In the genomic region with DNA sequence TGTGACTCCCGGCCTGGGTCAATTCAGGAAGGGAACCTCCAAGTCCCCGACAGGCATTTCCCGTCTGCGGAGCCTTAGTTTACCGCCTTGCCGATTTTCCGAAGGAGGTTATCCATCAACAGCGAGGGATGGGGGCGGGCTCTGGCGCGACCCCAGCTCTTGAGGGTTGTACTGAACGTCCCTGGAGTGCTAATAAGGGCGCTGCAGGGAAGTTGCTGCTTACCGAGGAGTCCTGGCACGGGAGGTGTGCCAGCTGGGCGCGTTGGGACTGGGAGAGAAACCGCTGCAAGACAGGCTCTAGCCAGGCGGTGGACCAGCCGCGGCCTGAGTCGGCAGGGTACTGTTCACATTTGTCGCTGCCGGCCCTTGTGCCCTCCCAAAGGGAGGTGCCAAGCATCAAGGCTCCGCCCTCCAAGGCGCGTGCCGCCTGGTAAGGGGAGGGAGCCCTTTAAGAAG, we compare ENCODE assay signal across 8 mouse cellular contexts. TPM values are rescaled to one million over a fixed set of nuclear protein-coding genes. Genes with fewer than 3 reads are reported as not detected.
A peak's percentile ranks its signal among the peaks of the same experiment; 100 is the strongest.
DNase-seq lines count a peak whose midpoint lies in the region; ATAC-seq lines count a peak whose summit lies in the region.

No protein-coding gene starts in this region.

- H3K4me2 ChIP-seq in hindbrain, embryonic 13.5 days: peak overlapping the region; percentile 86

- H3K9ac ChIP-seq in hindbrain, embryonic 13.5 days: peak overlapping the region; percentile 83

- H3K27ac ChIP-seq in hindbrain, embryonic 13.5 days: peak overlapping the region; percentile 87

- peak; percentile 95 for DNase-seq in R1 (ENCODE audit: low read depth, low spot score)
- DNase-seq in cerebellum, postnatal 10 days: peak; percentile 89 to 92
- DNase-seq in frontal cortex, postnatal 10 days (ENCODE audit: low spot score in 2 of 2): peak; percentile 86 to 88
- peak; percentile 71 for DNase-seq in left cerebral cortex, adult 11 months (ENCODE audit: low spot score)
- peak; percentile 93 for DNase-seq in lung, postnatal 36 days
- peak; percentile 82 for DNase-seq in retina, embryonic 14.5 days (ENCODE audit: low spot score)
- peak; percentile 82 to 88 for DNase-seq in thymus, postnatal 36 days

- H3K36me3 ChIP-seq in hindbrain, embryonic 13.5 days: peaks cover 65% of the 10 kb centered on the region

- WGBS in hindbrain, embryonic 13.5 days: under 1% methylated on average over 28 of the region's 28 CpGs

- no peaks in the 10 kb centered on the region for H3K27me3 ChIP-seq in hindbrain, embryonic 13.5 days

- H3K4me1 ChIP-seq in hindbrain, embryonic 13.5 days (replicated peaks): peaks cover 19% of the 10 kb centered on the region

- H3K9me3 ChIP-seq in hindbrain, embryonic 13.5 days: no peaks in the 10 kb centered on the region

- ATAC-seq in hindbrain, embryonic 13.5 days (ENCODE audit: low FRiP score): peak; percentile 78

- peak overlapping the region; percentile 75 for H3K4me3 ChIP-seq in hindbrain, embryonic 13.5 days

RNA-seq across cellular contexts. Expression of gene Slc26a6, which starts 1.2 kb away (rescaled TPM):
- polyA plus RNA-seq in hindbrain, embryonic 13.5 days (2015; fragmentation: Nextera tagmentation; extraction: Ambion mirVana): 15.1 and 16.1 TPM in 2 replicates

RNA-seq across cellular contexts. Expression of gene Celsr3, which starts 28.1 kb away (rescaled TPM):
- polyA plus RNA-seq in hindbrain, embryonic 13.5 days (2015; fragmentation: Nextera tagmentation; extraction: Ambion mirVana): 13.8 and 14.3 TPM in 2 replicates

RNA-seq across cellular contexts. Expression of gene Nckipsd, which starts 46.1 kb away (rescaled TPM):
- 25.9 and 30.7 TPM in 2 replicates for polyA plus RNA-seq in hindbrain, embryonic 13.5 days (2015; fragmentation: Nextera tagmentation; extraction: Ambion mirVana)

Comparison
In these comparisons a context has a peak if more than half of its experiments do, and no peak if none do; other contexts are left out.
1. Peak in every context shown above with its lines: DNase-seq, ATAC-seq, H3K4me3 ChIP-seq and H3K27ac ChIP-seq.